Mouse (Mus musculus): ENCODE results near the gene Fap.
A peak's percentile ranks its signal among the peaks of the same experiment; 100 is the strongest.

Gene Fap

GRCm38 (mm10) chr2:62526399-62526798, 47.5 kb downstream of the Fap start:
- no peak for DNase-seq

GRCm38 (mm10) chr2:62517790-62518189, 56.1 kb downstream of the Fap start:
- DNase-seq: no peak

GRCm38 (mm10) chr2:62514477-62514876, 59.4 kb downstream of the Fap start:
- no peak for DNase-seq

DNA sequence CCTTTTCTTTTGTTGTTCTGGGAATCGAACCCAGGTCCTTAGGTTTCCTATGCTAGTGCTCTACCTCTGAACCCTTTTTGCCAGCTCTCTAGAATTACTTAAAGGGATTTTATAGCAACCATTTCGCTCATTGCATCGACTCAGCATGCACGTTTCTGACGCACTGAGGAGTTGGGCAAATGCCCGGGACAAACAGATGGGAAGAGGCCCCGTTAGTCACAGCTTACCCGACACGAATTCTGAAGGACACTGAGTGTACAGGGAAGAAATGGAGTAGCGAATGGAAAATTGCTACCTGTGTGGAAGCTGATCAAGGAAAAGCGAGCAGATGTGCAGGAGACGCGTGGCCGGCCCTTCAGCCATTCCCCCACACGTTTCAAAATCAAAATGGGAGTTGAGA, 60.4 kb downstream of the Fap start:
- DNase-seq: peak; percentile 30

DNA sequence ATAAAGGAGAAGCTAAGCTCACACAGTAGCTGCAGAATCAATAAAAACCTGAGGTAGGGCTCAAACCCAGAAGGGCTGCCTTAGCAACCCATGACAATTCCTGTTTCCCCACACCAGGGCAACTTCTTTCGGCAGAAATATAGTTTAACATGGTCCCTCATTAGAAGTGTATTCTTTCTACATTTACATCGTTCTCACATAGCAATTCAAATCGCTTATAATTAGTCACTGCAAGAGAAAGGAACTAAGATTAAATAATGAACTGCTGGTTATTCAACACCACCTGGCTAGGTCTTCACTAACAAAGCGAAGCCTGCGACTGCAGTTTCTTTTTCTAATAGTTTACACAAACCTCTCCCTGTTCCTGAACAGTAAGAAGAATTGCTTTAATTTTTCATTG, 66.7 kb downstream of the Fap start:
- DNase-seq: no peak

GRCm38 (mm10) chr2:62506441-62506840, 67.4 kb downstream of the Fap start:
- DNase-seq: no peak

GRCm38 (mm10) chr2:62504269-62504796, 69.5 kb downstream of the Fap start:
- DNase-seq: no peak

DNA sequence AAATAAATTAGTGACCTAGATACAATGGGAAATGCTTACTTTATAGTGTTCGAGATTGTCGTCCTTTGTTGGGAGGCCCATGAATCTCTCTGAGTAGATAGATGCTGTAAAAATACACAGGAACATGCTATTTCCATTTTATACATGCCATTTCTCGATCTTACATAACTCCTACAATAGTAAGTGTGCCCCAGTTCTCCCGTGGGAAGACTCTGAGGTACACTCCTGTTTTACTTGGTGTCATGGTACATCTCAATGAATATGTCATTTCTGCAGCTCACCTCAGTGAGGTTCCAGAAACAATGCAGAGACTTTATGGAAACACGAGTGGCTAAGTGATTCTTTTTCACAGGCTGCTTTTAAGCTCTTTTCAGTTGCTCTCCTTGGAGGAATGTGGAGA, 70.5 kb downstream of the Fap start:
- DNase-seq: no peak

GRCm38 (mm10) chr2:62502516-62502915, 71.4 kb downstream of the Fap start:
- DNase-seq: no peak

- no peak for DNase-seq
Observed at GRCm38 (mm10) chr2:62498821-62499220, 75.1 kb downstream of the Fap start.

- DNase-seq: no peak
Observed at GRCm38 (mm10) chr2:62498086-62498485, 75.8 kb downstream of the Fap start.

GRCm38 (mm10) chr2:62497333-62498002, 76.4 kb downstream of the Fap start:
- DNase-seq: no peak

- no peak for DNase-seq
Observed at GRCm38 (mm10) chr2:62495407-62495806, 78.5 kb downstream of the Fap start.

DNA sequence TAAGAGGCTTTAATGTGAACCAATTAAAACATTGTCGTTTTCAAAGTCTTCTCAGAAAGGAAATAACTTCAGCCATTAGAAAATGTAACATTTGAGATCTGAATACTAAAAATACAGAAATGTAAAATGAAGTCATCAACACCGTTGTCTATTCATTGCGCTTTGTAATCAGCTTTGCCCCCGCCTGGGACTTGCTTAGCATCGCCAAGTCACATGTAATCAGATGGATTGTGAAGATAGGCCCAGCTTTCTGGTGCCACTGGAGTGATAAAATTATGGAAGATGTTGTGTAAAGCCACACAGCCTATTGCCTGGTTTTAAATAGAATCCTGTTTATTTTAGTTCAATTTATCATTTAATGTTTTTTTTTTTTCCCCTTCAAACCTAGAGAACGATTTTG, 84.0 kb downstream of the Fap start:
- DNase-seq: no peak

- DNase-seq: no peak
Observed at GRCm38 (mm10) chr2:62484906-62485305, 89.0 kb downstream of the Fap start.

DNA sequence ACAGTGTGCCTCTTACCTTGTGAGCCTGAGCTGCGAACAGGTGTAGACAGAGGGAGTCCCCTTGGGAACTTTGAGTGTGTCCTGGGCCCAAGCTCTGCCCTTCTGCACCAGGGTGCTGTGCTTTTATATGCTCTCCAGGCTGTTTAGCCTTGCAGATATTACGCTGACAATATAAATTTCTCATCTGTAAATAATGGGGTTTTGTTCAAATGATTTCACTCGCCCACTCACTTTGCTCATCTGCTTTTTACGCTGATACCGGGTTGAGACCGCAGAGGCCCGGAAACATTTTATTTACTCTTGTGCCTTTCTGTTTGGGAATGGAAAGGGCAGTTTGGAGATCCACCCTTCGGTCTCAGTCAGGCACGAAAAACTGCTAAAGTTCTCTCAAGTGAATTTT, 90.3 kb downstream of the Fap start, which contains the start of gene Gcg:
TSS of gene Gcg (minus strand) at position 101 of the 400 bp plus-strand sequence.
- DNase-seq: no peak

DNA sequence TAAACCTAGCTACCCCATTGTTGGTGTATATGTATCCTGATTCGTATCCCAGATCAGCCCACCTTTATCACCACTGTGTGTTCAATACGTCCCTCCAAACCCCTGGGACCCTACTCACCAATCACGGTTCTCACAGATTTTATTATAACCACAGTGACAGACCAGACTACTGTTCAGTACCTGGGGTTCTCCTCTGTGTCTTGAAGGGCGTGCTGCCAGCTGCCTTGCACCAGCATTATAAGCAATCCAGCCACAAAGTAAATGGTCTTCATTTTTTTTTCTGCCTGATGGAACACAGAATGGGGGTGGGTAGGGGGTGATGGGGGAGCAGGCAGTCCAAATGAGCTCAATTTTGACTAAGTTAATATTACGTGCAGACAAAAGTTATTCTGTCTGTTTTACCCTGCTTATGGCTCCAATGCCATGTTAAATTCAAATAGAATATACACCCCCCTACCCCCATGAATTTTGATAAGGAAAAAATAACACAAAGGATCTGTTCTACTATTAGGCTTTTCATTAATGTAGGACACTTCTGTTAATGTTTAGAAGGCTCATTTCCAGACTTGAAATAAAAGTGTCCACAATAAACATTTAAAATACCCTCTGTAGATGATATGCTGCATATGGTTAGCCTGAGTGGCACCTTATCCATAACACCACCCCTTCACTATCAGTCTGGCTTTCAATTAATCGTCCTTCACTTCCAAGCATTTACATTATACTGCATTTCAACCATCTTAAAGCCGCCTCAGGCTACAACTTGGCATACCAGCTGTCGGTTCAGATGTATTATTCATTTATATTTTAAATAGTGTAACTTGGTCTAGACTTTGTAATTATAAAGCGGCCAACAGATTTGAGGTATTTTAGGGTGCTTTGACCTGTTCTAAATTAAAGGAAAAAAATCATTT, 93.3 kb downstream of the Fap start:
- DNase-seq: no peak

DNA sequence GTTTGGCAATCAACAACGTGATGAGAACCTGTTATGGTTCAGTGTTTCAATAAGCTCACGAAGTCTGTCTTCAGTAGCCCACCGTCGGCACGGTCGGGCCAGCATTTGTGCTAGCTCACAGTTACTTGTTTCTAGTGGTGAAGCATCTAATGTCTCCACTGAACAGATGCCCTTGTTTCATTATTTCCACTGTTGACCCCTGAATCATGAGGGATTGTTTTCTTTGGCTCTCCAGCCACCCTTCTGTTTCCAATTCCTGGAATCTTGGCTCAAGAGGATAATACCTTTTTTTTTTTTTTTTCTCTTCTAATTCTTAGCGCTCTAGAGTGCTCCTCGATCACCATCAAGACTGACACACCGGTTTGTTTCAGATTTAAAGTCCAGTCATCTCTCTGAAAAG, 104.3 kb downstream of the Fap start:
- DNase-seq: no peak

DNA sequence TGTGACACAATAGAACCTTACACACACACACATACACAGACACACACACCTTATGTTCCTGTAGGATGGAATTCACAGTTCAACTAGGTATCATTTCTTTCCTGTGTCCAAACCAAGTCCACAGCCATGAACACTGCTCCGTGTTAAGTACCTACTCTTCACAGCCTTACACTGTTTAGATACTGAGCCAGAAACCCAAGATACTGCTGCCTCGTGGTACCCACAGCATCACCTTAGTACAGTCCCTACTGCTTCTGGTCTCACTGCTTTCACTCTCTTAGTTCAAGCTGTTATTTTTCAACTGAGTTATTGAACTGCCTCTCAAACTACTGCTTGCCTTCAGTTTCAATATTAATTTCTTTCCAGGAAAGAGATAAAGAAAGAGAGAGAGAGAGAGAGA, 110.6 kb downstream of the Fap start:
- no peak for DNase-seq

- DNase-seq: no peak
Observed at GRCm38 (mm10) chr2:62462174-62462573, 111.7 kb downstream of the Fap start.

DNA sequence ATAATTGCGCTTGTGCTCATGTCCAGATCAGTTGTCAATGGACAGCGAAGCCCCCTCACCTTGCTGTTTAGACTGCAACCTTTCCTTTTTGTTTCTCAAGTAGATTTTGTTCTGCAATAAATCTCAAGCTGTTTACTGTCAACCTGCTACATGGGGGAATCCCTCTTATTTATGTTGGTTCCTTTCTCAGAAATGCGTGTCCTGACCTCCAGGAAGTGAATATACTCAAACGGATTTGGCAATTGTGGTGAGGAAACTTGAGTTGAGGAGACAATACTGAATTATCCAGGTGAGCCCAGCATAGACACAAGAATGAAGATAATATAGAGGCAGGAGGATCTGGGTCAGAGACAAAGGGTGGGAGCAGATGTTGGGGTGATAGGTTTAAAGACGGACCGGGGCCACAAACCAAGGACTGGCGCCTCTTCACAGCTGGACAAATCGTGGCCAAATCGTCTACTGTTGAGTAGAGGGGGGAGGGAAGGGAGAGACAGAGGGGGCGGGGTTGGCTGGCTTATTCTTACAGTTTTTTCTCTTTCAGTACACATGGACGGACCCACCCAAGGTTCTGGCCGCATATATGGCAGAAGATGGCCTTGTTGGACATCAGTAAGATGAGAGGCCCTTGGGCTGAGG, 112.9 kb downstream of the Fap start:
- DNase-seq: no peak

- DNase-seq: no peak
Observed at GRCm38 (mm10) chr2:62460231-62460710, 113.6 kb downstream of the Fap start.

All from cerebellum, adult 8-10 months (tissue).